Mouse (Mus musculus) liver, postnatal 0 days (tissue): ENCODE measurements around the gene Klhl29. TPM values are rescaled to one million over a fixed set of nuclear protein-coding genes. Genes with fewer than 3 reads are reported as not detected.

Experiments used
- ATAC-seq: fragments of 200-750 bp; cut with Nextera tagmentation; 2 replicates; pipeline ENCODE4 v1.8.0; 2017; ENCODE audit warnings: mild to moderate bottlenecking, moderate library complexity
- DNase-seq: peaks from one replicate; pipeline ENCODE4 v3.0.0-alpha.2; 2016
- H3K27ac ChIP-seq: fragments of 300-500 bp; sonication (generic); 2 replicates; pipeline ENCODE4 v1.5.1; 2014; ENCODE audit warnings: antibody characterized with exemption, moderate library complexity, mild to moderate bottlenecking, low read depth
- H3K27me3 ChIP-seq: fragments of 300-500 bp; sonication (generic); 2 replicates; pipeline ENCODE4 v1.6.1; 2014; ENCODE audit warnings: low read length, control low read depth, mixed read lengths; ENCODE audit not compliant: insufficient read depth
- H3K36me3 ChIP-seq: fragments of 300-500 bp; sonication (generic); replicated peaks from 2 replicates; pipeline ENCODE4 v1.6.1; 2014; ENCODE audit warnings: mild to moderate bottlenecking, control low read depth, low read length, moderate library complexity, mixed read lengths; ENCODE audit not compliant: insufficient read depth
- H3K4me1 ChIP-seq: fragments of 300-500 bp; sonication (generic); 2 replicates; pipeline ENCODE4 v1.6.1; 2014; ENCODE audit warnings: antibody characterized with exemption, mild to moderate bottlenecking, control low read depth; ENCODE audit not compliant: insufficient read depth
- H3K4me2 ChIP-seq: fragments of 300-500 bp; sonication (generic); 2 replicates; pipeline ENCODE4 v1.6.1; 2014; ENCODE audit warnings: low read depth, mild to moderate bottlenecking, low read length, moderate library complexity, mixed read lengths
- H3K4me3 ChIP-seq: fragments of 300-500 bp; sonication (generic); 2 replicates; pipeline ENCODE4 v1.5.1; 2014; ENCODE audit warnings: low read depth, low read length
- H3K9ac ChIP-seq: fragments of 300-500 bp; sonication (generic); replicated peaks from 2 replicates; pipeline ENCODE4 v1.6.1; 2014; ENCODE audit warnings: mild to moderate bottlenecking, moderate library complexity
- H3K9me3 ChIP-seq: fragments of 300-500 bp; sonication (generic); 2 replicates; pipeline ENCODE4 v1.6.1; 2016; ENCODE audit warnings: mild to moderate bottlenecking, control low read depth, low read length, mixed read lengths
- CTCF ChIP-seq: sonication (generic); IDR thresholded peaks from 2 replicates; pipeline ENCODE4 v1.5.1; 2016; ENCODE audit warnings: antibody characterized with exemption, low read depth
- EP300 ChIP-seq: IDR thresholded peaks from 2 replicates; pipeline ENCODE4 v1.6.1; 2016; ENCODE audit warnings: antibody characterized with exemption, low read depth, mild to moderate bottlenecking
- WGBS: fragments of 180-500 bp; shearing (Covaris S2); extraction: QIAGEN DNeasy Blood & Tissue Kit; methylation state at CpG from one replicate; pipeline ENCODE4 v1.1.7; 2014; ENCODE audit not compliant: insufficient replicate concordance; 5-methylcytosine and 5-hydroxymethylcytosine counted together
- polyA plus RNA-seq: library from polyadenylated mRNA; unstranded; fragments of >200 nt; fragmentation: Nextera tagmentation; extraction: Ambion mirVana; gene quantifications from 2 replicates; pipeline ENCODE4 v1.2.1, GENCODE M21; 2015

Gene Klhl29
- polyA plus RNA-seq, 1 experiment from 2014 or later: 0.05 TPM

- no peak overlapping the region for H3K27ac ChIP-seq
- TF ChIP-seq EP300: no peak
- peak; percentile 63 for TF ChIP-seq CTCF
- H3K4me3 ChIP-seq: no peak overlapping the region
- no peak overlapping the region for H3K4me2 ChIP-seq
- peak; percentile 66 for DNase-seq
- no peak for ATAC-seq
- H3K4me1 ChIP-seq: no peaks in the 10 kb centered on the region
- no peaks in the 10 kb centered on the region for H3K36me3 ChIP-seq
- H3K9me3 ChIP-seq: no peaks in the 10 kb centered on the region
- H3K9ac ChIP-seq: no peak overlapping the region
- 9% methylated on average over 3 of the region's 3 CpGs for WGBS
- H3K27me3 ChIP-seq: no peaks in the 10 kb centered on the region
Observed at GRCm38 (mm10) chr12:5142776-5143175, 232.7 kb downstream of the Klhl29 start.

DNA sequence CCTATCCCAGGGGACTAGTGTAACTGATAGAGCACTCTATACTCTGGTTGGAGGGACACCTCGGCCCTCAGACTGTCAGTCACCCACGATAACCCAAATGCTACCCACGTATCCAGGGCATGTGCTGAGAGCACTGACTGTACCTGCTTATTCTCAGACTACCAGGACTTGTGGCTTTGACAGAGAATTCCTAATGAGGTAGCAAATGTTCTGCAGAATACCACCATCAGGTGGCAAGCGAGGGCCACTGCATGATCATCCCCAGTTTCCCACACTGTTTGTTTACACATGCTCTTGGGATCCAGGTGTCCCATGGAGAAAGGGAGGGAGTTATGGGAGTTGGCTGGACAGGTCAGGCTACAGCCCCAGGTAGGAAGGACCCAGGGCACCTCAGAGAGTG, 234.4 kb downstream of the Klhl29 start:
- Histone ChIP-seq H3K27ac (no peak overlapping the region), H3K9me3 (no peaks in the 10 kb centered on the region), H3K9ac (no peak overlapping the region), H3K36me3 (no peaks in the 10 kb centered on the region), H3K4me3 (no peak overlapping the region), H3K4me1 (no peaks in the 10 kb centered on the region), H3K4me2 (no peak overlapping the region), H3K27me3 (no peaks in the 10 kb centered on the region)
- ATAC-seq (no peak), DNase-seq (no peak)
- TF ChIP-seq CTCF: peak; percentile 33
- TF ChIP-seq EP300: no peak
- 45% methylated on average over 4 of the region's 4 CpGs for WGBS

GRCm38 (mm10) chr12:5139302-5139701, 236.2 kb downstream of the Klhl29 start:
- no peak for DNase-seq

GRCm38 (mm10) chr12:5136300-5136699, 239.2 kb downstream of the Klhl29 start:
- Histone ChIP-seq H3K4me3 (no peak overlapping the region), H3K9ac (no peak overlapping the region), H3K27me3 (no peaks in the 10 kb centered on the region), H3K36me3 (no peaks in the 10 kb centered on the region), H3K4me2 (no peak overlapping the region), H3K9me3 (no peaks in the 10 kb centered on the region), H3K27ac (no peak overlapping the region), H3K4me1 (no peaks in the 10 kb centered on the region)
- DNase-seq (peak; percentile 53), ATAC-seq (no peak)
- TF ChIP-seq EP300 (no peak), CTCF (peak; percentile 86)
- WGBS: 25% methylated on average over 4 of the region's 4 CpGs

More at GRCm38 (mm10) chr12:5139302-5139701, 236.2 kb downstream of the Klhl29 start:
- Histone ChIP-seq H3K4me3 (no peak overlapping the region), H3K4me1 (no peaks in the 10 kb centered on the region), H3K36me3 (no peaks in the 10 kb centered on the region), H3K9me3 (no peaks in the 10 kb centered on the region), H3K4me2 (no peak overlapping the region), H3K9ac (no peak overlapping the region), H3K27ac (no peak overlapping the region), H3K27me3 (no peaks in the 10 kb centered on the region)
- 50% methylated on average over 4 of the region's 4 CpGs for WGBS
- no peak for ATAC-seq
- TF ChIP-seq EP300: no peak
- no peak for TF ChIP-seq CTCF

DNA sequence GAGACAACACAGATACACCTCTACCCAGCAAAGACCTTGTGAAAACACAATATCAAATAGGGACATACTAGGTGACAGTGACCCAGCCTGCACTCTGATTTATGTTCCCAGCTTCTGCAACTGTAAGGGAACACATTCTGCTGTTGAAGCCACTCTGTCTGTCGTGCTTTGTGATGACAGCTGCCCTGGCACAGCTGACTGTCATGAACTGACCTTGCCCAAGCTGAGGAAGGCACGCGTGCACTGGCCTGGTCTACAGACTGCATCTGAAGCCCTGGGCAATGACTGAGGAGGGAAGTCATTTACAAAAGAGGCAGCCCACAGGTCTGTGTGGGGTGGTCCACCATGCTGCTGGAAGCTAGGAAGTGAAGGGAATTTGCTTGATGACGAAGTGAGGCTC, 246.3 kb downstream of the Klhl29 start:
- DNase-seq: no peak
- H3K4me3 ChIP-seq: no peak overlapping the region
- H3K36me3 ChIP-seq: no peaks in the 10 kb centered on the region
- H3K9ac ChIP-seq: no peak overlapping the region
- H3K27ac ChIP-seq: no peak overlapping the region
- ATAC-seq: no peak
- no peaks in the 10 kb centered on the region for H3K4me1 ChIP-seq
- 69% methylated on average over 4 of the region's 4 CpGs for WGBS
- no peak overlapping the region for H3K4me2 ChIP-seq
- TF ChIP-seq EP300 (no peak), CTCF (no peak)
- no peaks in the 10 kb centered on the region for H3K27me3 ChIP-seq
- H3K9me3 ChIP-seq: no peaks in the 10 kb centered on the region

DNA sequence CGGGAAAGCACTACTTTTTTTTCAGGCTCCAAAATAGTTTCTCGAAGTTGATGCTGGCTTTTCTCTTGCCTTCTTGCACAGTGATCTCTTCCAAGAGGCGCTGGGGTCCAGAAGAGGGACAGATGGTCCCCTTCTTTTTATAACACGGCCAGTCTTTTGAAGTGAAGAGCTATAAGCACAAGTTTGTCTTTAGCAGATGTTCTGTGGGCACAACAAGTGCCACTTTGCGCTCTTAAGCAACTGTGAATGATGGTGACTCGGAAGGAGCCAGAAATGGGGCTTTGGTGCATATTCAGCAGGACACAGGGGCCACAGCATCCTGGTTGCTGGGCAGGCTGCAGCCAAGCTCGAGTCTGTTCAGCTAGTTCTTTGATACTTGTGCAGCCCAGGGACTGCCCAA, 249.6 kb downstream of the Klhl29 start:
- DNase-seq (no peak), ATAC-seq (no peak)
- Histone ChIP-seq H3K36me3 (no peaks in the 10 kb centered on the region), H3K9ac (no peak overlapping the region), H3K4me1 (no peaks in the 10 kb centered on the region), H3K27me3 (no peaks in the 10 kb centered on the region), H3K27ac (no peak overlapping the region), H3K4me3 (no peak overlapping the region), H3K9me3 (no peaks in the 10 kb centered on the region), H3K4me2 (no peak overlapping the region)
- WGBS: 70% methylated on average over 7 of the region's 7 CpGs
- no peak for TF ChIP-seq CTCF
- TF ChIP-seq EP300: no peak

DNA sequence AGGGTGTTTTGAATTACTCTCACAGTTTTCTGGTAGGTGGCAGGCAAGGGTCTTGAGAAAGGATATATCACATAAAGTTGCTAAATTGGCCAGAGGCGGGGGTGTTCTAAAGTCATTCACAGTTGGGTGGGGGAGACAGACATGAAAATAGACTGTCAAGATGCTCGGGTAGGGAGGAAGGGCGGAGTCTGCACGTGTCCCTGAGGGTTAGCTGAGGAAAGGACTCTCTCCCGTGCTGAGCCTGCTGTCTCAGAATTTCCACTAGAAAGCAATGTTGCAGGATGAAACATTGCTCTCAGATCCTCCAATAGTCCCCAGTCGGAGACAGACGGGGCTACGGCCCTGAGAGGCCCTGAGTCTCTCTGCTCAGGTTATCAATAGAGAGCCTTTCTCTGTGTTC, 252.5 kb downstream of the Klhl29 start:
- no peak overlapping the region for H3K4me3 ChIP-seq
- TF ChIP-seq EP300 (no peak), CTCF (no peak)
- no peak overlapping the region for H3K4me2 ChIP-seq
- no peak overlapping the region for H3K9ac ChIP-seq
- H3K9me3 ChIP-seq: no peaks in the 10 kb centered on the region
- no peak for DNase-seq
- no peak for ATAC-seq
- no peaks in the 10 kb centered on the region for H3K4me1 ChIP-seq
- H3K36me3 ChIP-seq: no peaks in the 10 kb centered on the region
- H3K27me3 ChIP-seq: no peaks in the 10 kb centered on the region
- WGBS: 45% methylated on average over 8 of the region's 8 CpGs
- H3K27ac ChIP-seq: no peak overlapping the region
